Mouse (Mus musculus) ovary, postnatal 10 days (tissue): ENCODE data around the gene Hnf1a.
A peak's percentile ranks its signal among the peaks of the same experiment; 100 is the strongest.

Source experiments
- DNase-seq: peaks from one replicate; pipeline ENCODE4 v3.0.0; 2022; ENCODE audit warnings: low spot score

Gene Hnf1a

DNA sequence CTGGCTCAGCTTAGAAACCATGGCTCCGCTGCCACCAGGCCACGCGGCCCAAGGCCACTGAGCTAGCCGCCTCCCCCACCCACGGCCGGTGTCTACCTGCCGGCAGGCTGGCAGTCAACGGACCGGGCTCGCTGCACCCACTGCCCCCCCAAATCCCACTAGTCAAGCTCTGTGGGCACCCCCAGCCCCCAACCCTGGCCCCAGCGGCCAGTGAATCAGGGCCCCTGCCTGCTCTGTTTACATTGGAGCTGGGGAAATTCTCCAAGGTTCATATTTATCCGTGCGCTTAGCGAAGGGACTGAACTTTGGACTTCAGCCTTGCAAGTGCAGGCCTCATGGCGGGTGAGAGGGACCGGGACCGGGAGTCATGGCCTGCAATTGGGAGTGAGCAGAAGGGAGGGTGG, at the start of gene Hnf1a:
Gene Hnf1a, minus strand, starts transcription at position 271 of the 404 bp plus-strand sequence.
- DNase-seq = no peak

DNA sequence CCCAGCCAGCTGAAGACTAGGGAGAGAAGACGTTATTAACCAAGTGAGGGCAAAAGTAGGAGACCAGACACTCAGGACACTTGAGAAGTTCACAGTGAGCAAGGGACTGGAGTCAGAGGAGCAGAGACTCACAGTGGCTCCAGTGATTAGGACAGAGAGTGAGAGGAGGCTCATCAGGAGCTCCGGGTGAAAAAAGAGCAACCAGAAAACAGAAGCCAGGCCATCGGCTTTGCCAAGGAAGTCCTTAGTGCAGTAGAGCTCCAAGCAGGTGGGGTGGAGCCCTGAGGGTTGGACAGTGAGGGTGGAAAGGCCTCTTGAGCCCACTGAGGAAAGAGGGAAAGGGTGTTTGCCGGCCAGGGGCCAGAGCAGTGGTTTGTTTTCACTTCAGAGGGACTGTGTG, 47.9 kb upstream of the Hnf1a start:
- no peak for DNase-seq

DNA sequence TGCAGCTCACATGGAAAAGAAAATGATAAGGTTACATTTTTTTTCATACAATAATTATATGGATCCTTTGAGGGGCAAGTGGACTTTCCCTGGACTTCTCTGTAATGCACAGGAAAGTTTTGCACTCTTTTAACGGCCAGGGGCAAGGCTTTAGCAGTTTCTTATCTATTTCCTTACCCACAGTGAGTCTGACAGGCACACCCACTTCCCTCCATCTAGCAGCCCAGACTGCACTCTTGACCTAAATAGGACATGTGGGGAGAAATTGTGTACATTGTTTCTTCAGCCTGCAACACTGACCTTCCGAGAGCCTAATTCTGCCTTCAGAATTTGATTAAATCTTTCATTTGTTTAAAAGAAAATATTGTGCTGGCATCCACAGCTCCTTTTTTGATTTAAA, 47.4 kb upstream of the Hnf1a start:
- DNase-seq = no peak

DNA sequence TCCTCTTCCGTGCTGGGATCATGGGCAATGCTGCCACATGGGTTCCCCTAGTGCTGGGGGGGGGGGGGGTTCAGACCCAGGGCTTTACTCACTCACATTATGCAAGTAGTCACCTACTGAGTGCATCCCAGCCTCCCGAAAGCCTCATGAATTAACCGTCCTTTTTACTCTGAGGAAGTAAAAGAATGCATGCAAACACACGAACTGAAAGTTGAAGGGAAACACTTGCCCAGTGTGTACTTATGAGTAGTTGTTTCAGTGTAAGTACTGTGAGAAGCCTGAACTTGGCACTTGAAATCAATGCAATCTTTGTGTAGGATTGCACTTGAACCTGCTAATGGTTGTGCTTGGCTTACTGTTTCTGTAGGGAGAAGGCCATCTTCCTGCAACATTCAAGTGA, 44.2 kb upstream of the Hnf1a start:
- no peak for DNase-seq

DNA sequence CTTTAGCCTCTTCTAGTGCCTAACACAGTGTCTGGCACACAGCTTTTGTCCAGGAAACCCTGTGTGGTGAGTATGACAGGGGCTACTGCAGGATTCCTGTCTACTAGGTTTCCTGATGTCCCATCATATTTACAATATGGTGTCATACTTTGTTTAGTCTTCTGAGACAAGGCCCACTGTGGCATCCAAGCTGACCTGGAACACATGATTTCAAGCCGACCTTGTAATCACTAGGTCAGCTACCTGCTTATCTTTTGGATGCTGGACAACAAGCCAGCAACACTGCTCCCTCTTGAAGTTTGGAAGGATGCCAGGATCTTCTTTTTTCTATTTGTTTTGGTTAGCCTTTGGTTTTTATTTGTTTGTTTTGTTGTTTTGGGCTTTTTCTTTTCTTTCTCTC, 43.7 kb upstream of the Hnf1a start:
- DNase-seq = no peak

DNA sequence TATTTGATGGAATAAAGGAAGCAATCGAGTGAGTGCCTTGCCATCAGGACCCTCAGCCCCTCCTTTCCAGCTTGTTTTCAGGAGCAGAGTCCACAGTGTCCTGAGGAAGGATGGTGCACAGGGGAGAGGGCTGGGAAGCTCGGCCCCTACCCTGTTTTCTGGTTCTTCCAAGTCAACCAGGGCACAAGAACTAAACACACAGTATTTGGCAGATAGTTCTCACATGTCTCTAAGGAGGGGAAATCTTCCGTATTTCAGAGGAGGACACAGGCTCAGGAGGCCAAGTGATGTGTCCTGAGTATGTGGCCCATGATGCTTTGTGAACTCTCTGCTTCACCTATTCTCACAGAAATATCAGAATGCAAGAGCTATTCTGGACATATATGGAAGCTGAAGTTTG, 42.5 kb upstream of the Hnf1a start:
- no peak for DNase-seq

DNA sequence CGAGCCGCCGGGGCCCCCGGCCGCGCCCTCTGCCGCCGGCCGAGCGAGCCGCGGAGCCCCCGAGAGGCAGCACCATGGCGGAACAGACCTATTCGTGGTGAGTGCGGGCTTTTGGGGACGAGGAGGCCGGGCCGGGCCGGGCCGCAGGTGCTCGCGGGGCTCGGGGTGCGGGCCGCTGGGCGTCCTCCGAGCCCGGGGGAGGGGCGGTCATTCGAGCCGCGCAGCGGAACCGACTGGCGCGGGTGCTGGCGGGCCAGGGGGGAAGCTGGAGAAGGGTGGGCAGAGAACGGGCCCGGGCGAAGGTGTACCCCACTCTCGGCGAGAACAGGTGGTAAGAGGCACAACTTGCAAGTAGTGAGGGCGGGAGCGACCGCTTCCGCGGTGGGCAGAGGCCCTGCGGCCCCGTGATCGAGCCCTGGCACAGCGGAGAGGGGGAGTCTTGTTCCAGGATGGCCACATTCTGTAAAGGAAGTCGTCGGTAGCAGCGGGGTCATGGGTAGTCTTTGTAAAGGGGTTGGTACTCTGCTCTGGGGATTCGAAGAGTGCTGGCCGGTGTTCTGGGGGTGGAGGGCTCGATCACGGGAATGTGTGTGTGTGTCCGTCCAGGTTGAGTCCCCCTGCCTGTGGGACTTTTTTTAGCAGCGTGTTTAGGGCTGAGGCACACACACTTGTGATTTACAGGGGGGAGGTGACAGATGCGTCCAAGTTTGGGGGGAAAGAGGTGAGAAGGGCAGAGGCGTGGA, 40.8 kb upstream of the Hnf1a start:
- DNase-seq = peak; percentile 18

DNA sequence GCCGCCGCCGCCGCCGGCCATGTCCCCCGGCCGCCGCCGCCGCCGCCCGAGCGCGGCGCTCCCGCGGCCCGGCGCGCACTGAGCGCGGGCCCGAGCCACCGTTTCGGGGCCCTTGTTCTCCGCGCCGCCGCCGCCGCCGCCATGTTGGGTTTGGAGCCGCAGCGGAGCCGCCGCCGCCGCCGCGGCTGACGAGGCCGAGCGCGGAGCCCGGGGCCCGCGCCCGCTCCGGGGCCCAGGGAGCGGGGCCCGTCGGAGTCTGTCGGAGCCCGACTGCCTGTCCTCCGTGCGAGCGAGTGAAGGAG, 40.3 kb upstream of the Hnf1a start:
- no peak for DNase-seq

DNA sequence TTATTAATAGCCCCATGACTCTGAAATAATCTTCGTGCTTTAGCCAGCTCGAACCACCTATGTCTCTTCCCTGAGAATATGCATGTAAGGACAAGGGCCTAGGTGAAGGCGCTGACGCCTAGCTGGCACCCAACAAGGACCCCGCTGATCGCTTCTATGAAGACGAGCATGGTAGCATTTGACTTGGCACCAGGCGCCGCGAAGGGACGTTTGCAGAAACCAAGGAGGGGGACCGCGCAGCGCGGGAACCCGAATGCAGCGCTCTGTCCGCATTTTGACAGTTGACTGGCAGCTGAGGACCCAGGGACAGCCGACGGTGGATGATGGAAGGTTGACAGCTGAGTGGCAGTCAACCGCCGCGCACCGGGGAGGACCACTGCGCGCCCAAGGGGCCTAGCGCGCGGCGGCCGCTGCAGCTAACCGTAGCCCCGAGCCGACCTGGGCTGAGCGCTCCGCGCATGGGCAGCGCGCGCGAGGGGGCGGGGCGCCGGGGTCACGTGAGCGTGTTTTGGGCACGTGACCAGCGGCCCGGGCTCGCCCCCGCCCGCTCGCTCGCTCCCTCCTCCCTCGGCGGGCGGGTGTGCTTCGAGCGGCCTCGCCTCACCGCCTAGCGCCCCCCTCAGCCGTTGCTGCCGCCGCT, 39.8 kb upstream of the Hnf1a start, which contains the start of gene Sppl3:
Gene Sppl3, plus strand, starts transcription at position 561 of the 640 bp plus-strand sequence.
- DNase-seq = peak; percentile 90

DNA sequence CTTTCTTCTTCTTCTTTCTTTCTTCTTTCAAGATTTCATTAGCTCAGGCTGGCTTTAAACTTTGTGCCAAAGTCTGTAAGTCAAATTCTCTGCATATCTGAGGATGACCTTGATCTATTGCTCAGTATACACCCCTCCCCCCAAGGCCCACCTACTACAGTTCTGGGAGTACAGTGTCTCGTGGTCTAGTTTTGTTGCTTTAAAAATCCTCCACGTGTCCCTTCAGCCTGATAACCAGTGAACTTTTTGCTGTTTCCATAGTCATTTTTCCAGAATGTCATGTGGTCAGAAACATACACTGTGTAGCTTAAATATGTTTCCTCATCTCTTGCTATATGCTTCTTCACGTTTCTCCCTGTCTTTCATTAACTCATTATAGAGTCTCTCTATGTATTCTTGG, 39.1 kb upstream of the Hnf1a start:
- DNase-seq = no peak

DNA sequence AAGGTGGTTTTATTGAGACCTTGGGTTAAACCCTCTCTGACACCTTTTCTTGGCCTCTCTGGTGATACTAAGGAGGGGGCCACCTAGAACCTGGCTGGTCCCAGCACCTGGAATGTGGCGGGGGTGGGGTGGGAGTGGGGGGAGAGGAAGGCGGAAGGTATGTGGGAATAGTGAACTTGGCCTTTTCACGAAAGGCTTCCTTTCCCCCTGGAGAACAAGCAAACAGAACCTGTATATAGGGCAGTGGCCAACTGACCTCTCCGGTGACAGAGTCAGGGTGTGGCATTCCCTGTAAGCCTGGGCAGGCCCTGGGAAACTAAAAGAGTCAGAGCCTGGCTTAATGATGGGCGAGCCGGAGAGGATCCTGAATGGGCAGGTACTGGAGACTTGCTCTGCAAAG, 38.2 kb upstream of the Hnf1a start:
- DNase-seq = no peak

DNA sequence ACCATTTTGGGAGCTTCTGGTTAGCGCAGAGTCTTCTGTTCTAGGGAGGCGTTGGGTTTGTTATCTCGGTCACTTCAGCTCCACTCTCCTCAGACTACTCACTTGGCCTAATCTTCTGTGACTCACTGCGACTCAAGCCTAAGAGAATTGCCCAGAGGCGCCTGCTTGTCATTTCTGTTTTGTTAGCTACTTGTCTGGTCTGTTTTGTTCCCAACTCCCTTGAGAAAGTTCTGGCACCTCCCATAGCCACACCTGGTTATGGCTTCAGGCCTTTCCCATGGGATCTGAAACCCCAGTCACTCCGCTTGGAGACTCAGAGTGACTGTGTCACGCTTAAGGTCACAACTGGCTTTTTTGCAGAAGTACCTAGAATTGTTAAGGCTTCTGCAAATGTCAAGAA, 37.4 kb upstream of the Hnf1a start:
- DNase-seq = no peak

DNA sequence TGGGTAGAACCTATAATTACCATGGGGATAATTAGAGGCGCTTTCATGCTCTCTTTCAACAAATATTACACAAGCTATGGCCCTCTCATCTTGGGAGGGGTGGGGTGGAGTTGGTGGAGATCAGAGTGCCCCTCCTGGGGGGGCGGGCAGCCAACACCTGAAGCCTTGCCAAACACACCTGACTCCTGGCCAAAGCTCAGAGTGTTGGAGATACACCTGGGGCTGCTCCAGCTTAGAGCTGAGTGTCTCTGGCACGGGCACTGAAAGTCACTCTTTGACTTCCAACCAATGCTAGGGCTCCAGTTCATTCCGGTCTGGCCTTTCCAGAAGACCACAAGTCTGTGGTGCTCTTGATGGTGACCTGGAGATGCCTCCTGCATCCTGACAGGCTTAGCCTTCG, 36.9 kb upstream of the Hnf1a start:
- DNase-seq = no peak

DNA sequence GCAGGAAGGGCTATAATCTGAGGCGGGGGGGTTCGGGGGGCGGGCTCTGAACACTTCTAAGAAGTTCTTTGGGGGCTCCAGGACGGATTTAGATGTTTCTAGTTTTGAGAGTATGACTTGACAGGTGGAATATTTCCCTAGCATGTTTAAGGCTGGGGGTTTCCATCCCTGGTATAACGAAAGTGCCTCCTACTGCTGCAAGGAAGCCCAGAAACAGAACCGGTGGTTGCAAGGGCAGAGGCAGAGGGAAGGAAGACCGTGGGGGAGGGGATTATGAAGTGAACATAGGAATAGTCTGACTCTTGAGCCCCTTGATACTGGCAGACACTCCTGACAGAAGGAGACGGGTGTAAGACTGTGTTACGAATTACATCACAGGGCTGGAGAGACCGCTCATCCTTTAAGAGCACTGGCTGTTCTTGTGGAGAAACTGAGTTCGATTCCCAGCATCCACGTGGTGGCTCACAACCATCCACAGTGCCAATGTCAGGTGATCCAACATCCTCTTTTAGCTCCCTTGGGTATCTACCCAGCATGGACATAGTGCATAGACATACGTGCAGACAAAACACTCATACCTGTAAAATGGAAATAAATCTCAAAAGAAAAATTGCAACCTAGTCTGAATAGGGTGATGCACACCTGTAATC, 32.5 kb upstream of the Hnf1a start:
- DNase-seq = no peak

DNA sequence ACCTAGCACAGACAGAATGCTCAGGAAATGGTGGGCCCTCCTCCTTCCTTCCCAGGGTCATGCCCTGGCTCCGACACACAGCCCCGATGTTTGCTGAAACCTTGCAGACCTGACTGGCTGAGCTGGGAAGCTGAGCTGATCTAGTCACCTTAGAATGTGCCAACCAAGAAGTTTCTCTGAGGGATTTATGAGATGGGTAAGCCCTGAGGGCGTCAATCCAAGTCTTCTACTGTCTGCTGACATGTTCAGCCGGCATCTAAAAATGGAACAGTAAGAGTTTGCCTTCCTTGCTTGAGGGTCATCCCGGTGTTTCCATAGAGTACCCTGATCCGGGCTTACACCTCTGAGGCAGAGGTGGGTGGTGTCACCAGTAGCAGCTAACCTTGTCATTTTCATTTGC, 31.9 kb upstream of the Hnf1a start:
- no peak for DNase-seq

DNA sequence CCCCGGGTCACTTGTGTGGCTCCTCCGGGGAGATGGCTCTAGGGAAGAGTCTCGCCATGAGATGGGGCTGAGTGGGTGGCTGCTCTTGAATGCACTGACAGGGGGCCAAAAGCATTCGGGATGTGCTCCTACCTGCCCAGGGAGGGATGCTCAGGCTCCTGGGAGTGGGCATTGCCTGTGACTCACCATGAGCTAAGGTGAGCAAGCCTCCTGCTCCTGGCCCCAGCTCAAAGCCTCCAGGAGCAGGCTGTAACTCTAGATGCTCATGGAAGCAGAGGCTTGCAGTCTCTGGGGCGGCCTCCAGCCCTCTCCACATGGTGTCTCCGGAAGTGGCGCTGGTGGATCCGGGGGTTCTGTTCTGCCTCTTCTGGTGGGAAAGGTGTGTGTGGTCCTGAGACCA, 30.6 kb upstream of the Hnf1a start:
- DNase-seq = no peak

DNA sequence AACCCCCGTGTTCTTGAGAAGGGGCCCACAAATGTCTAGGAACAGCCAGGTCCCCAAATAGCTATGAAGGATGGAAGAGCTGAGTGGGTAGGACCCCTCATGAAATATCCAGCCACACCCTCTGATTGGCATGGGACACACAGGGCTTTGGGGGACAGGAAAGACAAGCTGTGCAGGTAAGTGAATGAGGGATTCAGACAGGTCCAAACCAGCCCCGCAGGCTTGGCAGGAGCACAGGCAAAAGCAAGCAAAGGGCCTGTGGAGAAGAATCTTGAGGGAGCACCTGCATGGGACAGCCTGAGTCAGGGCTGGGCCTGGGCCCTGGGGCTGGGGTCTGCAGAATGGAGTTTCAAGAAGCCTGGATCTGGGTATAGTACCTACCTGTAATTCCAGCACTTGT, 29.6 kb upstream of the Hnf1a start:
- DNase-seq = no peak

DNA sequence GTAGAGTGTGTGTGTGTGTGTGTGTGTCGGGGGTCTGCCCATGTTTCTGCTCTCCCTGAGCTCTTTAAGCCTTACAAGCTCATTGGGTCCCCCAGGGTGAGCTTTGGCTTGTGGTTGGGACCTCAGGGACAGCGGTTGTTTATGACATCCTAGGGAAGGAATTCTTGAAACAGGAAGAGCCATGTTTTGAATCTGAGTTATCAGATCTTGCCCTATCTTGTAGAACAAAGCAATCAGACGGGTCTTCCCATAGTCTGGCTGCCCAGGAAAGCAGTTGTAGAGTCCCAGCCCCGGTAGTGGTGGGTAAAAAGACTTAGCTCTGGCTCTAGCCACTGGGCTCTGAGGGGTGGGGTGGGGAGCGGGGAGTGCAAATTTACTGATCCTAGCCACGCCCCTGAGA, 26.4 kb upstream of the Hnf1a start:
- no peak for DNase-seq

DNA sequence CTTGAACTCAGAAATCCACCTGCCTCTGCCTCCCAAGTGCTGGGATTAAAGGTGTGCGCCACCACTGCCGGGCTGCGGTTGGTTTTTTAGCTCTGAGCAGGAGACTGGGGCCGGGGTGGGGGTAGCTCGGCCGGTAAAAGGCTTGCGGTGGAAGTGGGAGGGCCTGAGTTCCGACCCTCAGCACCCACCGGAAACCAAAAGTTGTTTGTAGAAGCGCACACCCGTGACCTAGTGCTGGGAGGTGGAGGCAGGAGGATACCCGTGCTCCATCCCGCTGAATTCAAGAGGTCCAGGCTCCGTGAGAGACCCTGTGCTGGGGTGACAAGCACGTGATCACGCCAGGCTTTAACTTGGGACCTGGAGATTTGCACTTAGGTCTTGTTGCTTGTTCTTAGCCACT, 25.6 kb upstream of the Hnf1a start:
- DNase-seq = no peak

DNA sequence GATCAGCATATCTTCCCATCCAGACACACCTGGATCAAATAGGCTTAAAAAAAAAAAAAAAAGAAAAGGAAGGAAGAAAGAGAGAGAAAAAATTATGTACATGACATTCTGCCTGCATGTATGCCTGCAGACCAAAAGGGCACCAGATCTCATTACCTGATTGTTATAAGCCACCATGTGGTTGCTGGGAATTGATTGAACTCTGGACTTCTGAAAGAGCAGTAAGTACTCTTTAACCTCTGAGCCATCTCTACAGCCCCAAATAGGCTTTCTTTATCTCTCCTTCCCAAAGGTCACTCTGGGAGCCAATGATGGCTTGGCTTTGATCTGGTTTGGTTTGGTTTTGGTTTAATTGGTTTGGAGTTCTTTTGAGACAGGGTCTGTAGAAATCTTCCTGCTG, 14.2 kb upstream of the Hnf1a start:
- DNase-seq = no peak

DNA sequence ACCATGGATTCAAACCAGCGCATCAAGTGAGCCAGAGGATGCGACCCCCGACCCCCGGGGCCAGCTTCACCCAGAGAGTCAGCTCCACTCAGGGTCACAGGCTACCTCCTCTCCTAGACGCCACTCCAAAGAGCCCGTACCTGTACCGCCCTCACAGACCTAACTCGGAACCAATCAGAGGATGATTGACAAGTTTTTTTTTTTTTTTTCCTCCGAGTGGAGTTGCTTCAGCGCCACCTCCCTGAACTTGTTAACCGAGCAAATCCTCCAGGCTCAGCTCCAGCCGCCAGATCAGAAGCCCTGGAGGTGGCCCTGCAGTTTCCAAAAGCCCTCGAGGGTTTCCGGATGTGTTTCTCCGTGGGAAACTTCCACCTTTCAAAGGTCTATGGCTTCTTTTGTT, 11.1 kb upstream of the Hnf1a start:
- no peak for DNase-seq

DNA sequence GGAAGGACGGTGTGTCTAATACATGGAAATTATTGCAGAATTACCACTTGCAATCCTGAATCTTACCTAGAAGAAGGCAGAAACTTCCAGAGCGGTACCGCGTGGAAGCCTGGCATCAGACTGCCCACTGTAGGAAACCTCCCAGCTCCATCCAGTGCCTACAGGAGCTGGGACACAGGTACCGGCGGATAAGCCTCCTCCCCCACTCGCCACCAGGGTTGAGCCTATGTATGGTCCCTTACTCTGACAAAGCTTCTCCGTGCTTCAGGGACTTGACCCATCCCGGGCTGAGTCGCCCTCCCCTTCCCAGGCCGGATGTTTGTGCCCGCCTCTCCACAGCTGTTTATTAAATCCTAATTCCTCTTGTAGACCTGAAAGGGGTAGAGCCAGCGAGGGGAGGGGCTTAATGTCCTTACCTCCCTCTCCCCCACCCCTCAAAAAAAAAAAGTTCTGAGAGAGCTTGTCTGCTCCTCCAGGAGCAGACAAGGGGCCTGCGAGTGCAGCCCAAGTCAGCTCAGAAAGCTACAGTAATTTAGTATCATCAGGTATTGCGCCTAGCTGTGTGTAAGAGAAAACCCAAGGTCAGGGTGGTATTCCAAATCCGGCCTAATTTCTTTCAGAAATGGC, 9.3 kb upstream of the Hnf1a start:
- no peak for DNase-seq
